Mouse (Mus musculus): ENCODE data around the gene Ankrd6. TPM values are rescaled to one million over a fixed set of nuclear protein-coding genes. Genes with fewer than 3 reads are reported as not detected.

Gene Ankrd6
- total and polyA plus RNA-seq, 3 experiments, result 0.61 to 5.9 (median 3.9) TPM

GRCm38 (mm10) chr4:32956423-32956822, 5.8 kb upstream of the Ankrd6 start:
- TF ChIP-seq GATA1 (IDR thresholded peaks at IDR 0.05; ENCODE audit: borderline replicate concordance, low read length) (no peak), TAL1 (conservative IDR thresholded peaks at IDR 0.05; ENCODE audit: low read depth, low read length) (no peak), GATA2 (IDR thresholded peaks at IDR 0.05; ENCODE audit: borderline replicate concordance, low read depth, low read length) (no peak), POLR2AphosphoS5 (IDR thresholded peaks at IDR 0.05; ENCODE audit: insufficient replicate concordance, low read depth, low read length) (no peak), CTCF (IDR thresholded peaks at IDR 0.05; ENCODE audit: low read depth, low read length) (no peak)
- DNase-seq (ENCODE audit: low spot score) (no peak), ATAC-seq (ENCODE audit: extremely low read depth, insufficient number of reproducible peaks, low FRiP score, poor library complexity, severe bottlenecking) (no peak)
- H3K27me3 ChIP-seq (ENCODE audit: insufficient read depth, low read length), result peaks cover 8% of the 10 kb centered on the region
- H3K9me3 ChIP-seq (replicated peaks), result no peaks in the 10 kb centered on the region
- no peak overlapping the region for H3K4me3 ChIP-seq (ENCODE audit: low read depth, low read length)
- H3K4me1 ChIP-seq (ENCODE audit: insufficient read depth, low read depth, low read length), result no peaks in the 10 kb centered on the region; the same call in 1 of the 2 replicates
- no peaks in the 10 kb centered on the region for H3K36me3 ChIP-seq (replicated peaks)

- Histone ChIP-seq H3K4me3 (ENCODE audit: low read depth, low read length) (no peak overlapping the region), H3K36me3 (replicated peaks) (no peaks in the 10 kb centered on the region), H3K4me1 (ENCODE audit: insufficient read depth, low read depth, low read length) (peaks cover 18% of the 10 kb centered on the region), H3K27me3 (ENCODE audit: insufficient read depth, low read length) (peaks cover 28% of the 10 kb centered on the region), H3K9me3 (replicated peaks) (no peaks in the 10 kb centered on the region)
- no peak for DNase-seq (ENCODE audit: low spot score)
- TF ChIP-seq GATA2 (IDR thresholded peaks at IDR 0.05; ENCODE audit: borderline replicate concordance, low read depth, low read length), result no peak
- no peak for TF ChIP-seq GATA1 (IDR thresholded peaks at IDR 0.05; ENCODE audit: borderline replicate concordance, low read length)
- TF ChIP-seq TAL1 (conservative IDR thresholded peaks at IDR 0.05; ENCODE audit: low read depth, low read length), result no peak
- TF ChIP-seq CTCF (IDR thresholded peaks at IDR 0.05; ENCODE audit: low read depth, low read length), result no peak
- no peak for TF ChIP-seq POLR2AphosphoS5 (IDR thresholded peaks at IDR 0.05; ENCODE audit: insufficient replicate concordance, low read depth, low read length)
- ATAC-seq (ENCODE audit: extremely low read depth, insufficient number of reproducible peaks, low FRiP score, poor library complexity, severe bottlenecking), result no peak
Measured at GRCm38 (mm10) chr4:32952681-32953080, 2.0 kb upstream of the Ankrd6 start.

GRCm38 (mm10) chr4:32951035-32951940, 647 bp upstream of the Ankrd6 start:
- DNase-seq (ENCODE audit: low spot score), result no peak
- peak overlapping the region; percentile 75 for H3K4me3 ChIP-seq (ENCODE audit: low read depth, low read length)
- H3K27me3 ChIP-seq (ENCODE audit: insufficient read depth, low read length), result peaks cover 31% of the 10 kb centered on the region
- H3K9me3 ChIP-seq (replicated peaks), result no peaks in the 10 kb centered on the region
- H3K4me1 ChIP-seq (ENCODE audit: insufficient read depth, low read depth, low read length), result peaks cover 18% of the 10 kb centered on the region
- no peak for TF ChIP-seq GATA2 (IDR thresholded peaks at IDR 0.05; ENCODE audit: borderline replicate concordance, low read depth, low read length)
- TF ChIP-seq CTCF (IDR thresholded peaks at IDR 0.05; ENCODE audit: low read depth, low read length), result no peak
- no peak for TF ChIP-seq GATA1 (IDR thresholded peaks at IDR 0.05; ENCODE audit: borderline replicate concordance, low read length)
- no peak for TF ChIP-seq TAL1 (conservative IDR thresholded peaks at IDR 0.05; ENCODE audit: low read depth, low read length)
- TF ChIP-seq POLR2AphosphoS5 (IDR thresholded peaks at IDR 0.05; ENCODE audit: insufficient replicate concordance, low read depth, low read length), result no peak
- H3K36me3 ChIP-seq (replicated peaks), result no peaks in the 10 kb centered on the region
- no peak for ATAC-seq (ENCODE audit: extremely low read depth, insufficient number of reproducible peaks, low FRiP score, poor library complexity, severe bottlenecking)

- no peak for ATAC-seq (ENCODE audit: extremely low read depth, insufficient number of reproducible peaks, low FRiP score, poor library complexity, severe bottlenecking)
- no peaks in the 10 kb centered on the region for H3K9me3 ChIP-seq (replicated peaks)
- H3K27me3 ChIP-seq (ENCODE audit: insufficient read depth, low read length), result peaks cover 30% of the 10 kb centered on the region
- TF ChIP-seq TAL1 (conservative IDR thresholded peaks at IDR 0.05; ENCODE audit: low read depth, low read length) (no peak), GATA2 (IDR thresholded peaks at IDR 0.05; ENCODE audit: borderline replicate concordance, low read depth, low read length) (no peak), CTCF (IDR thresholded peaks at IDR 0.05; ENCODE audit: low read depth, low read length) (no peak), POLR2AphosphoS5 (IDR thresholded peaks at IDR 0.05; ENCODE audit: insufficient replicate concordance, low read depth, low read length) (no peak), GATA1 (IDR thresholded peaks at IDR 0.05; ENCODE audit: borderline replicate concordance, low read length) (no peak)
- H3K4me3 ChIP-seq (ENCODE audit: low read depth, low read length), result no peak overlapping the region
- H3K4me1 ChIP-seq (ENCODE audit: insufficient read depth, low read depth, low read length), result peaks cover 18% of the 10 kb centered on the region
- H3K36me3 ChIP-seq (replicated peaks), result no peaks in the 10 kb centered on the region
- no peak for DNase-seq (ENCODE audit: low spot score)
Measured at GRCm38 (mm10) chr4:32948696-32949095, 1.9 kb downstream of the Ankrd6 start.

GRCm38 (mm10) chr4:32947631-32948030, 3.0 kb downstream of the Ankrd6 start:
- ATAC-seq (ENCODE audit: extremely low read depth, insufficient number of reproducible peaks, low FRiP score, poor library complexity, severe bottlenecking), result no peak
- no peaks in the 10 kb centered on the region for H3K9me3 ChIP-seq (replicated peaks)
- no peaks in the 10 kb centered on the region for H3K36me3 ChIP-seq (replicated peaks)
- peaks cover 30% of the 10 kb centered on the region for H3K27me3 ChIP-seq (ENCODE audit: insufficient read depth, low read length)
- DNase-seq (ENCODE audit: low spot score), result no peak
- H3K4me3 ChIP-seq (ENCODE audit: low read depth, low read length), result no peak overlapping the region
- no peak for TF ChIP-seq CTCF (IDR thresholded peaks at IDR 0.05; ENCODE audit: low read depth, low read length)
- no peak for TF ChIP-seq GATA2 (IDR thresholded peaks at IDR 0.05; ENCODE audit: borderline replicate concordance, low read depth, low read length)
- no peak for TF ChIP-seq POLR2AphosphoS5 (IDR thresholded peaks at IDR 0.05; ENCODE audit: insufficient replicate concordance, low read depth, low read length)
- no peak for TF ChIP-seq GATA1 (IDR thresholded peaks at IDR 0.05; ENCODE audit: borderline replicate concordance, low read length)
- no peak for TF ChIP-seq TAL1 (conservative IDR thresholded peaks at IDR 0.05; ENCODE audit: low read depth, low read length)
- H3K4me1 ChIP-seq (ENCODE audit: insufficient read depth, low read depth, low read length), result peaks cover 18% of the 10 kb centered on the region

- Histone ChIP-seq H3K4me1 (ENCODE audit: insufficient read depth, low read depth, low read length) (peaks cover 6% of the 10 kb centered on the region; the same call in 1 of the 2 replicates), H3K9me3 (replicated peaks) (no peaks in the 10 kb centered on the region), H3K4me3 (ENCODE audit: low read depth, low read length) (no peak overlapping the region), H3K36me3 (replicated peaks) (no peaks in the 10 kb centered on the region), H3K27me3 (ENCODE audit: insufficient read depth, low read length) (peaks cover 12% of the 10 kb centered on the region)
- DNase-seq (ENCODE audit: low spot score) (no peak), ATAC-seq (ENCODE audit: extremely low read depth, insufficient number of reproducible peaks, low FRiP score, poor library complexity, severe bottlenecking) (no peak)
- TF ChIP-seq TAL1 (conservative IDR thresholded peaks at IDR 0.05; ENCODE audit: low read depth, low read length), result no peak
- TF ChIP-seq GATA2 (IDR thresholded peaks at IDR 0.05; ENCODE audit: borderline replicate concordance, low read depth, low read length), result no peak
- no peak for TF ChIP-seq POLR2AphosphoS5 (IDR thresholded peaks at IDR 0.05; ENCODE audit: insufficient replicate concordance, low read depth, low read length)
- no peak for TF ChIP-seq GATA1 (IDR thresholded peaks at IDR 0.05; ENCODE audit: borderline replicate concordance, low read length)
- TF ChIP-seq CTCF (IDR thresholded peaks at IDR 0.05; ENCODE audit: low read depth, low read length), result no peak
Measured at GRCm38 (mm10) chr4:32940984-32941383, 9.7 kb downstream of the Ankrd6 start.

Data from G1E (cell line).